Mouse (Mus musculus) thymus, postnatal 14 days (tissue): ENCODE measurements around the gene Vash1.
A peak's percentile ranks its signal among the peaks of the same experiment; 100 is the strongest.

Source experiments
- DNase-seq: peaks from one replicate; pipeline ENCODE4 v3.0.0; 2021

Vash1 gene

GRCm38 (mm10) chr12:86721453-86721852 is 43.0 kb downstream of the Vash1 start:
- DNase-seq: no peak

DNA sequence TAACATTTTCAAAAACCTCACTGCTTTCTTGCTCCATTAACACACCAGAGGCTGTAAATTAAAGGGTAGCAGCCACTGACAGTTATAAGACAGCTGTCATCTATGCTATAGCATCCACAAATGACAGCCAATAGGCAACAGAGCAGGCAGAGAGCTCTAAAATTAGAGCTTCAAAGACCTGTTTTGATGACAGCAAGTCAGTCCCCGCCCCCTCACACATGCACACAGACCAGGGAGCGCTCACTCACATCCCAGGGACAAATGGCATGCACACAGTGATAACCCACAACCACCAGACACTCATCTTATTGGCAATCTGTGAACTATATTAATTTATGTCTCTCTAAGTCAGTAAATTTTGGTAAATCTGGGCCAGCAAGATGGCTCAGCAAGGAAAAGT is 45.8 kb downstream of the Vash1 start:
- peak; percentile 30 for DNase-seq

- no peak for DNase-seq
Observed at GRCm38 (mm10) chr12:86725706-86726105, 47.2 kb downstream of the Vash1 start.

- peak; percentile 100 for DNase-seq
Observed at GRCm38 (mm10) chr12:86726120-86726640, 47.7 kb downstream of the Vash1 start, which contains the start of gene Angel1. Gene Angel1 (minus strand): TSS chr12:86726460.

DNA sequence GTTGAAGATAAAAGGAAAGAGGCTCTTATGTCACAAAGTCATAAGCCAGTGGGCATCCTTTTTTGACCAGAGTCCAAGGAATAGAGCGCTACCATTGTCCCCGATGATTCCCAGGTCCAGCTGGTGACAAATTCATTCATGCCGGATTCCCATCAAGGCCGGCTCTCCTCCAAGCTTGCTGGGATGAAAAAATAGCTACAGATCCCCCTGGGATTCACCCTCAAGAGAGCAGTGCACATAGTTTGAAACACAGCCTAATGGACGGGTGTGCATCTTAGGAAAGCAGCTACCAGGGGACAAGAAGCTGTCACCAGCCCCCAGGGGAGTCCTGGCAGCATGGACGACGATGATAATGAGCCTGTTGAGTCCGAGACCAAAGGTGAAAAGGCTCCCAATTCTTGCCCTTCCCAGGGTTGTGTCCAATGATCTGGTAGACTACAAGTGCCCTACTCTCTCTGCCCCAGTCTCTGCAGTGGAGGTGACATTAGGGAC is 55.9 kb downstream of the Vash1 start, which contains the start of gene Lrrc74a:
Gene Lrrc74a, plus strand, starts transcription at position 51 of the 492 bp plus-strand sequence.
- no peak for DNase-seq
